Mouse (Mus musculus): Measurements from ENCODE around the gene Mast2.

DNA sequence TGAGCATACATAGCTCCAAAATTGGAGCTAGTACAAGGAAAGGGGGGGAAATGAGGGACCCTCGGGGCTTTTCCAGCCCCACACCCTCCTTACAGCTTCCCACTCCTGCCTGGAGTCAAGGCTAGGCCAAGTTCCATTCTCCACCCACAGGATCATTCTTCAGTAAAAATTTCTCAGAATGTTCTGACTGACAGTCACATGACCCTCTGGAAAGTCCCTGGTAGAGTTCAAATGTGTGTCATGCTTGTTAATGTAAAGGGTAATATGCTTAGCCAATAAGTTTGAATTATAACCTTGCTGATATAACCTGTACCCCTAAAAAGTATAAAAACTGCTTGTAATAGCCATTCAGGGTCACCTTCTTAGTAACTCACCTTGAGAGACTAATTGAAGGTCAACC is 41.8 kb downstream of the Mast2 start:
- TF ChIP-seq CTCF (IDR thresholded peaks at IDR 0.05; ENCODE audit: low read depth) (no peak), EP300 (IDR thresholded peaks at IDR 0.05; ENCODE audit: low read depth) (no peak)

Measured in liver, postnatal 0 days (tissue).